Mouse (Mus musculus): ENCODE measurements at regions not wholly inside any gene's neighbourhood (a gene's known extent, or its start where the extent isn't known, plus 50 kb on each side); places are given as distances from the start of the nearest gene placed in this dataset.

DNA sequence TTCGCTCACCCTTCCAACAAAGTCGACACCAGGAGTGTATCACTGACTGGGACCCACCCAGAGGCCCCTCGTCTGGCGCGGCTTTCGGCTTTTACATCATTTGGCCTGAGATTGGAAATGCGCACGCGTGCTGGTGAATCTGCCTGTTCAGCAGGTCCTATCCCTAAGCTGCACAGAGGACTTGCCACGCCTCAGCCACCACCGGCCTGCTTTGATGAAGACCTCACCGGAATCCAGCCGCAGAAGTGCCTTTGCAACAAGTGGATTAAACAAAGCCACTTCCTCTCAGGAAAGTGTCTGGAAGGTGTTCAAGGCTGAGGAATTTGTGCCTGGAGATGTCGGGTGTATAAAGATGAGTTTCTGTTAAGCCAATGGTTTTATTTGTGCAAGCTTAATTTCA is 143.3 kb upstream of the Zc3h12a start:
- no peak for DNase-seq (ENCODE audit: low spot score)

DNA sequence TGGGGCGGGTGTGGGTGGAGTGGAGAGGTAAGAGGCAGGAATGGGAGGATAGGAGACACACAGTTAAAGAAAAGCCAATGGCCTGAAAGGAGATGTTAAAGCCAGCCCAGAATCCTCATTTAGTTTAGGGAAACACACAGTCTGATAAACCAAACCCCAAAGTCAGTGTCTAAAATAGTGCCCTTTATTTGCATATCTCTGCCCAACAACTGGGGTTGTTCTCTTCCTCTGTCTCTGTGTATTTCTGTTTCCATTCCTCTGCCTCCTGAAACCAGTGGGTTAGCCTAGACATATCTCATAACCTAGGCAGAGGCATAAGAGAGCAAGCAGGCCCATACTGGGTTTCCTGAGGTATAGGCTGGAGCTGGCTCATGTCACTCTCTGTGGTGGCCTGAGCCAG is 138.6 kb upstream of the Zc3h12a start:
- DNase-seq (ENCODE audit: low spot score): no peak

DNA sequence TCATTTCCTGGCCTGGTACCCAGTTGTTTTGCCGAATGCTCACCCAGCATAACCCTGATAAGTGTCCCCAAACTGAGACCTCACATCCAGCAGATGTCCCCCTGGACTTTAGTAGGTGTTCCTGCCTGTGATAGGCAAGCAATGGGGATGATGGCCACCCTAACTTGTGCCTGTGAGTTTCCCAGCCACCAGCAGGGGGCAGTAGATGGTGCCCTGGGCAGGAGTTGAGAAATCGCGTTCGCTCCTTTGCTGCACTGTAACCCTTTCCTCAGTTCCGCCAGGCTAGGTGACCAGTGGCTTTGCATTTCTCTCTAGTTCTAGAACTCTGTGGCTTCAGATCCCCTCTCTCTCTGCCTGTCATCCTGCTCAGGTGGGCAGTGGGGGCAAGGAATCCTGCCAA is 137.9 kb upstream of the Zc3h12a start:
- no peak for DNase-seq (ENCODE audit: low spot score)

DNA sequence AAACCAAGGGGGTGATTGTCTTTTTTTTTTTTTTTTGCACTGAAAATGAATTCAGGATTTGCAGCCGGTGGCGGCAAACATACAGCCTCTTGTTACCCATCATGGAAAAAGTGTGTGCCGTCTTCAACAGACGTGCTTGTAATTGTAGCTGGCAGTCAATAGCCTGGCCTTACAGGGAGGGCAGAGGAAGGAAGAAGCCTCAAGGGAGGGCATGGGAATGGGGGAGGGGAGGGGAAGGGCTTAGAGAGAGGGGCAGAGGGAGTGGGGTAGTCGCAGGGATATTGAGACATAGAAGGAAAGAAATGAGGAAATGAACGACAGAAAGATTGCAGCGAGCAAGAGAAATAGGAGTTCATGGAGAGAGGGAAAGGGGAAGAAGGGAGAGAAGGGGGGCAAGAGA is 137.4 kb upstream of the Zc3h12a start:
- no peak for DNase-seq (ENCODE audit: low spot score)

DNA sequence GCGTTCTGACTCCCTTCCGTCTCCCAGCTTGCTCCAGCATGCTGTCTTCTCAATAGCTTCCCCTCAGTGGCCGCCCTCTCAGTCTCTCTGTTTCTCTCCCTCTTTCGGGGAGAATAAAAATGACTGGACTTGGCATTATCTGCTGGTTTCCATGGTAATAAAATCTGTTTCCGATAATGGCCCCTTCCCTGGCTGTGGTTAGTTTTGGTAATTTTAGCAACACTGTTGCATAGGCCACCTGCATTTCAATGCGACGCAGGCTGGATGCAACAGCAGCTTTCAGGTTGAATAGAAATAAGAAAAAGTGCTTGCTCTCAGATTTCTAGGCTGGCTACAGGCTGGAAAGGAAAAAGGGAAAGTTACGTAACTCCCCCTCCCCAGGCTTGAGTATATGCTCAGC is 133.9 kb upstream of the Zc3h12a start:
- DNase-seq (ENCODE audit: low spot score): peak; percentile 44

DNA sequence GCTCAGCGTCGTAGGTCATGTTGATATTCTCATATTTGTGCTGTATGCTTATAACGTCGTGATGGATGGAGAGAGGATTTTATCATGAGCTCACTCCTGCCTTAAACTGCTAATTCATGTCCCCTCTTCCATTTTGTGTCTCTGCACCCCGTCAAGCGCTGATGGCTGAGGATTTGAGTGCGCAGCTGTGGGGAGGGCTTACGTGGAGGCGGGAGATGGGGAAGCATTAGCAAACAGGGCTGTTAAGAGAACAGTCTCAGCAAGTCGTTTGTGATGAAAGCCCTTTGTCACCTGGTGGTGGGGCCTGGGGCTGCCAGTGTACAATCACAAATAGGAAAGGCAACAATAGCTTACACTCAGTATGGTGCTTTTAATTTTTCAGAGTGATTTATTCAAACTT is 131.7 kb upstream of the Zc3h12a start:
- DNase-seq (ENCODE audit: low spot score): no peak

DNA sequence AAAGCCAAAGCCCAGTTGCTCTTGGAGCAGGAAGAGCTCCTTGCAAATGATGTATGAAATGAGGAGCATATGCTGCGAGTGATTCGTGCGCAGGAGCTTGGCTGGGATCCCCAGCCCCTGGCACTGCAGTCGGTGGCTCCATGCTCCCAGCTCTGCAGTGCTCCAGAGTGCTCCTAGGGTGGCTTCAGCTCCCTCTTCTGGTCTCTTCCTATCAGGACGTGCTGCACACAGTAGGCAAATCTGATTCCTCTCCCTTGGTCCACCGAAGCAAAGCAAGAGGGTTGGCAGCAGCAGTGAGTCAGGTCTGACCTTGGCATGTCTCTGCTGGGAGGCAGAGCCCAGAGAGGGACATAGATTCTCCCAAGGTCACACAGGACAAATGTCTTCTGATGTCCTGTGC is 130.3 kb upstream of the Zc3h12a start:
- no peak for DNase-seq (ENCODE audit: low spot score)

DNA sequence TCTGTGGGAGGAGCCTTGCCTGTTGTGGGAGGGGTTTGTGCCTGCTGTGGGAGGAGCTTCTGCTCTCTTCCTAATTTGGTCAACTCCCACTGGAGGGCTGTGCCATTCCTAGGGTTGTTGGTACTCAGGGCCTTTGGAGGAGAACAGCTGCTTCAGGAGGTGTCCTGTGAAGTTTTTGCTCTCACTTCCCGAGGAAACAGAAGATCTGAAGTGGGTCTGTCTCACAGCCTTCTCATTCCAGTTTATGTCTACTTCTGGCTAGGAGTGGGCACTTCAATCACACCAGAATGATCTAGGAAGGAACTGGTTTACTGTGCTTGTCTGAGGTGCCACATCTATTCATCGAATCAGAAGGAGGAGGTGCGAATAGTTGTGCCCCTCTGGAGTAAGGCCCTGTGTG is 125.5 kb upstream of the Zc3h12a start:
- no peak for DNase-seq (ENCODE audit: low spot score)

DNA sequence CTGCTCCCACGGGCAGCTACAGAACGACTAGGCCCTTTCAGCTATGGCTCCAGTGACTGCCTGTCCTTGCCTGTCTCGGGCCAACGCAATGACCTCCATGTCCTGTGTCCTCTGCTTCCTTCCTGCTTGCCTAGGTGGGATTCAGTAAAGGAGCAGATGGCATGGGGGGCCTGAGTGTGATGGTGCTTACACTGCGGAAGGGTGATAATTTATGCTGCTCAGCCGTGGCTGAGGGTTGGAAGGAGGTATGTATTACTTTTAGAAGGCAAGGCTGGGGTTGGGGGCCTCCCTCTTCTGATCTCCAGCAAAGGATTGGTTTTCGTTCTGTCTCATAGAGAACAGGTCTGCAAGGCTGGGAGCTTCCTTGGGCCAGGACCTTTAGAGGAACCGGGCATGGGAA is 124.6 kb upstream of the Zc3h12a start:
- no peak for DNase-seq (ENCODE audit: low spot score)

DNA sequence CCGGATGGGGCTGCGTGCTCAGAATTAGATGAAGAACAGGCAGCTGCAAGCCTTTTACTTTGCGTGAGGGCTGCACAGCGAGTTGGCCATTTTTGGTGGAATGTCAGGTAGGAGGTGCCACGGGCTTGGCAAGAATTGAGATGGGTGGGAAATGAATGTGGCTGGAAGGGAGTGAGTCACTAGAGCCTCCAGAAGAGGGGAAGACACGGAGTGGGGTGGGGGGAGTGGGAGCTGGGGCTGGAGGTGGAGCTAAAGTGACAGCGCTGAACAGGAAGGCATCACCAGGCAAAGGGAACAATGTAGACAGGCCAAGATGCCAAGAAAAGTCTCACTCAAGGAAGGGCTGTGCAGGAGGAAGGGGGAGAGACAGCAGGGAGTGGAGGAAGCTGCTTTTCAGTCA is 121.4 kb upstream of the Zc3h12a start:
- DNase-seq (ENCODE audit: low spot score): no peak

DNA sequence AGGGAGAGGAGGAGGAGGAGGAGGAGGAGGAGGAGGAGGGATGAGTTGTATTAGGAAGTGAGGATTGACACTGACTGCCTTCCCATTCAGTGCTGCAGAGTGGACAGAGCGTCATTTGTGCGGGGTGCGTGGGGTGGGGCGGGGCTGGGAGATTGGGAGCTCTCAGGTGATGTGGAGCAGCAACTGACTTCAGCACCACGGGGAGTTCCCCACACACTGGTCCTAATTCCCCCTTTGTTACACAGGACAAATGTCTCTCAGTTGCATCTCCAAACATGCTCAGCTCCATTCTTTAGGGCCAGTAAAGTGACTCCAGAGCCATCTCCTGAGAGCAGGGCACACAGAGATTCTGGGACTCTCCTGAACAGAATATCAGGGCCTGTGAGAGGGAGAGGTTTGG is 118.5 kb upstream of the Zc3h12a start:
- no peak for DNase-seq (ENCODE audit: low spot score)

DNA sequence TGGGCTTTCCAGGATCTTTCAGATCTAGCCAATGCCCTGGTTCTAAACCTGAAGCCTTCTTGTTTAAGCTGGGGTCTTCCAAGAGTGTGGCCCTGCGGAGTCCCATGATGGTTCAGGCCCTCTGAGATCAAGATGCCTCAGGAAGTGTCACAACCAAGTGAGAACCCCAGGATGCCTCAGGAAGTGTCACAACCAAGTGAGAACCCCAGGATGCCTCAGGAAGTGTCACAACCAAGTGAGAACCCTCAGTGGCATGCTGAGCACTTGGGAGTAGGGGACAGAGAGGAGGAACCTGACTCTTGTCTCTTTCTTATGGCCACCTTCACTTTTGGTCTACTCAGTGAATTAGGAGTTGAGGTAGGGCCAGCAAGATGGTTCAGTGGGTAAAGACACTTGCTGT is 114.9 kb upstream of the Zc3h12a start:
- no peak for DNase-seq (ENCODE audit: low spot score)

DNA sequence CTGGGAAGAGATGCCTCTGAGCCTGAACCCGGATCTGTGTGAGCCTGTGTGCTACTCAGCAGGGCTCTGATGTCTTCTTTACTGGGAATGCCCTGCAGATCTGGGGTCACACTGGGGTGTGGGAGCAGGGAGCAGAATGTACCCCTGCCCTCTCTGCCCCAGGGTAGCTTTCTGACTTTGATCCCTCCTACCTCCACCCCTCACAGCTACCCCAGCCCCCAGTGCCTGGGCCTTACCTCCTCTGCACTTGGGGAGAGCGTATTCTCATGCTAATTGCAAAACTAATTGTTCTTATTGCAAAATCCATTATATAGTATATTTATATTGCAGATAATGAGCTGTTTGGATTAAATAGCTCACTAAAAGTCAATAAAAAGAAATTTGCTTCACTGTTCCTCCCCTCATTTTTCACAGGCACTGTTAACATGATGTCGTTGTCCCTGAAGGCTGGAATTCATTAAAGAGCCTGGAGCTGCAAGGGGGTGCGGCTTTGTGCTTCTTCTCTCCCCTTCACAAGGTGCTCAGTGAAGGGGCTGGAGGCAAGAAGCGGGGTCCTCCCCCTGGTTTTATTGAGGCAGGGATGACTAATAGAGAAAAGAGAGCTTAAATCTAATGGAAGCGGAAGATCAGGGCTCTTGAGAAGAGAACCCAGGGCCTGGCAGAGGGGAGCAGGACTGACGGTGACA is 114.1 kb upstream of the Zc3h12a start:
- no peak for DNase-seq (ENCODE audit: low spot score)

DNA sequence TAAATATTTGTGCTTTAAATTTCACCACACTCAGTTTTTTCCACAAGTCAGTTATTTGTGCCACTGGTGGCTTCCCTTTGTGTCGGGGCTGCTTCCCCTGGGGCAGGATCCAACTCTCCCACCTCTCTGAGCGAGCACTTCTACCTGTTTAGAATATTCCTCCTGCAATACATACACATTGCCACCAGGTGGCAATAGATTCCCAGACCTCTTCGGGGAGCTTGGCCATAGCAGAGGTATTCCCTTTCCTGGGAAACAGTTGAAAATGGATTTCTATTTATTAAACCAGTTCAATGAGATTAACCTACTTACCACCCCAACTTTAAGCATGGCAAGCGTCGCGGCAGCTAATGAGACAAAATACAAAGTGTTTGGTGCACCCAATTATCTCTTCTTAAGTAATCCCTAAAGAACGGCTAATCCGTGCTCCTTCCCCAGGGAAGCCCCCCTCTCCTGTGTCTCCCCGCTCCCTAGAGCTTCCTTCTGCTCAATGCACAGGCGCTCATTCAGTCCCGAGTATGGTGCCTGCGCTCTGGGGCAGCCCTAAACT is 104.1 kb upstream of the Zc3h12a start:
- DNase-seq (ENCODE audit: low spot score): peak; percentile 59

DNA sequence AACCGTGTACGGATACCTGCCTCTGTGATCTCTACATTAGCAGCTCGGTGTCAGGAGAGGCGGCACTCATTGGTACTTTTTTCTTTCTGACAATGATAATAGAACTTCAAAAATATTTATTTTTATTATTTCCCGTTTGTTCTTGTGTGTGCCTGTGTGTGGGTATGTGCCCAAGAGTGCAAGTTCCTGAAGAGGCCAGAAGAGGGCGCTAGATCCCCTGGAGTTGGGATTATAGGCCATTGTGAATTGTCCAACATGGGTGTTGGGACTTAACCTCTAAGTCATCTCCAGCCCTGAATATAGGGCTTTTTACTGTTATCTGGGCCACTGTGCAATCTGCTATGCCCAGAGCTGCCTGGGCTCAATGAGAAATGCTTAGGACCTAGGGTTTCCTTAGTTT is 99.6 kb upstream of the Zc3h12a start:
- DNase-seq (ENCODE audit: low spot score): no peak

DNA sequence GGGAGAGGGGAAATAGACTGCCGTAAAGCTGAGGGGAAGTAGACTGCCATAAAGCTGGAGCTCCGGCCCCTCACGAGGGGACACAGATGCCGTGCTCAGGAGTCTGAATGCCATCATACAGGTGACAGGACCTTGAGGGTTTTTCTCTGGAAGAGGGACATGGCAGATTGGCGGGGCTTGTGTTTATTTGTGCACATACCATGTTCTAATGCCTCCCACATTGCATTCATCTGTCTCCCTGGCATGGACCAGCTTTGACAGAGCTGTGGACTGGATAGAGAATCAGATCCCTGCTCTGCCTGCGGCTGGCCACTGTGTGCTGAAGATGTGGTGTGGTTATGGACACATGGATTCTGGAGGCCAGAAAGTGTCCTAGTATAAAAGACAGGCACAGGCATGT is 95.3 kb upstream of the Zc3h12a start:
- no peak for DNase-seq (ENCODE audit: low spot score)

DNA sequence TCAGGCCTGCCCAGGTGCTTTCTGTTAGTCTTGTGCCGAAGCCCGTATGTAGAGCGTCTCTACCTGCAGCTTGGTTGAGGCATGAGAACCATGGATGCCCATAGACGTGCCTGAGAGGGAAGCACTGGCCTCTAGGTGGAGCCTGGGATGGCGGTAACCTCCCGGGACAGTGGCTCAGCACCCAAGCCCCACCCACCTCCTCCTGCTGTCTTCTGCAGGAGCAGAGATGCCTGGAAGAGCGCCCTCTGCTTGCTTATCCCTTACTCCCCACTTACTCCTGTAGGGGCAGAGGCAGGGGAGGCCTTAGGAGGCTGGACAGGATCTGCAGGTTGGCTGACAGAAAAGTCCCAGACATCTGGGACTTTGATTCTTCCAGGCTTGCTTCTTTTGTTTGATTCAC is 92.7 kb upstream of the Zc3h12a start:
- peak; percentile 9 for DNase-seq (ENCODE audit: low spot score)

DNA sequence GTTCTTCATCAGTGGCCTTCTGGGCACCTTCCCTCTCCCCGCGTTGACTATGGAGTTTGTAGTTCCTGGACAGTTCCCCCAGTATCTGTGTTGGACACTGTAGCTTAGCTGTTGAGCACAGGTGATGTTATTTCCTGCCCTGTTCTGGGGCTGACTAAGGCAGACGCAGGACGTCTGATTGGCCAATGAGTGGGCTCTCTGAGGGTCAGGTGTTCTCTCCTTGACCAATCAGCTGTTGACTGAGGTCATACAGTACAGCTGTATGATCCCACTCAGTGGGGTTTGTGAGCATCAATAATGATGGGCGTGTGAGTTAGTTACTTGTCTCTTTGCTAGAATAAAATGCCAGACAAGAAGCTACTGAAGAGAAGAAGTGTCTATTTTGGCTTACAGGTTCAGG is 91.6 kb upstream of the Zc3h12a start:
- no peak for DNase-seq (ENCODE audit: low spot score)

DNA sequence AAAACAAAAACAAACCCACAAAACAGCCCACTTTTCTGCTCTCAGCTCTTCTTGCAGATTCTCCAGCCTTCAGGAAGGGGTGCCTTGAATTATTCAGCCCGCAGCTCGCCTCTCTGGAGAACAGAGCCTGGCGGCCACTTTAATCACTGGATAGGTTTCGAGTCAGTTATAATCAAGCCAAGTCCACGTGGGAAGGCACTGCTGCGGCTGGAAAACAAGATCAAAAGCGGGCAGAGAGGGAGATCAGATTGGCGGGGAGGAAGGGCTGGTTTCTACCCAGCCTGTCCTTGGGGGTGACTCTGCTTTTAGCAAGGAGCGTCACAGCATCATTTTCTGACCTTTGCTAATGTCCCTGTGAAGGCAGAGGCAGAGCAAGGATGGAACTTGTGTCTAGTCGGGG is 86.7 kb upstream of the Zc3h12a start:
- no peak for DNase-seq (ENCODE audit: low spot score)

DNA sequence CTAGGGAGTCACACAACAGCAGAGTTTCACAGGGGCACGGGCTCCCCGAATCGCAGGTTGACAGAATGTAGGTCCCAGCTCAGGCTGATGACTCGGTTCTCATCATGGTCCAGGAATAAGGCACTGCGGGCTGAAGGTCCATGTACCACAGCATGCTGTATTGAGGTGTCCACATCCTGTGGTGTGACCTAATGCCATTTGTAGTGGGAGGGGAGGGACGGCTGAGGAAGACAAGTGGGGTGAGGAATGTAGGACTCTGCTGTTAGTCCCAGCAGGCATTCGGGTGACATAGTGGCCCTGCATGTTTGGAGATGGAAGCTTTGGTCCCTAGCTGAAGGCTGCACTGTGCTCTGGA is 84.5 kb upstream of the Zc3h12a start:
- DNase-seq (ENCODE audit: low spot score): no peak

DNA sequence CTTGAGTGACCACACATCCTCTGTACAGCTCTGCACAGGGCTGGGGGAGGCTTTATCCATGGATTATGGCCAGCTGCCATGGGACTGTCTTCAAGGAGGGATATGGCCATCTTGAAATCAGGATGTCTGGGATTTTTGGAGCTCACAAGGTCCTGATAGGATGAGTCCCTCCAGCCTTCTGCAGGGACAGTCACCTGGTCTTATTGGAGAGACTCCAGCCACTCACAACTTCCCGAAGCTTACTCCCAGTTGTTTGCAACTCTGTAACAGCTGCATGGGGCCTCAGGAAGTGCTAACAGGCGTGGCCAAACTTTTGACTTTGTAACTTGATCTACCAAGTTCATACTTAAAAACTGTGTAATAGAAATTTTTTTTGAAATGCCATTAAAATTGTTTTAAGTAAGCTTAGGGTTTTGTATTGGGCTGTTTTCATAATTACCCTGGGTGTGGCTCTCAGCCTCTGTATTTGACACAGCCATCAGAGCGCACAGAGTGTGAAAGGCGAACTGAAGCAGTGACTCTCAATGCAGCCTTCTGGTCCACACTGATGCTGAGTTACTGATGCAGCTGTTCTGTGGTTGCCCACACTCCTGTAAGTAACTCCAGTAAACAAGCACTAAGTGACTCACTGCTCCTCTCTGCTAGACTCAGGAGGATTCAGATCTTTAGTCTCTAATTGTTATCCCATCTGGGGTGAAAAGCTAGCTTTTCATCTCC is 84.0 kb upstream of the Zc3h12a start:
- DNase-seq (ENCODE audit: low spot score): no peak

DNA sequence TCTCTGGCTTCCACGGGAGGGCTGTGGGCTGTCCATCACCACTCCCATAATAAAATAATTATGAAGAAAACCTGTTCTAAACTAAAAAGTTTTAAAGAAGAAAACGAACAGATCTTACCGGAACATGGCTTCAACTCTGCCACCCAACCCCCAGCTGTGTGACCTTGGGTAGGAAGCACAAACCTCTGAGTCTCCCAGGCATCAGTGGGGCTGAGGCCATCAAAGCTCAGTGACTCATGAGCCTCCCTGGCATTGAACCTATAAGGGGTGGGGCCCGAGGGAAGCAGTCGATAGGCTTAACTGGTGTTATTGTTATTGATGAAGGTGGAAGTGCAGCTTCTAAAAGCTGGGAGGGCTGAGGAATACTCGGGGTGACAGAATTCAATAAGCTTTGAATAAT is 83.1 kb upstream of the Zc3h12a start:
- no peak for DNase-seq (ENCODE audit: low spot score)

DNA sequence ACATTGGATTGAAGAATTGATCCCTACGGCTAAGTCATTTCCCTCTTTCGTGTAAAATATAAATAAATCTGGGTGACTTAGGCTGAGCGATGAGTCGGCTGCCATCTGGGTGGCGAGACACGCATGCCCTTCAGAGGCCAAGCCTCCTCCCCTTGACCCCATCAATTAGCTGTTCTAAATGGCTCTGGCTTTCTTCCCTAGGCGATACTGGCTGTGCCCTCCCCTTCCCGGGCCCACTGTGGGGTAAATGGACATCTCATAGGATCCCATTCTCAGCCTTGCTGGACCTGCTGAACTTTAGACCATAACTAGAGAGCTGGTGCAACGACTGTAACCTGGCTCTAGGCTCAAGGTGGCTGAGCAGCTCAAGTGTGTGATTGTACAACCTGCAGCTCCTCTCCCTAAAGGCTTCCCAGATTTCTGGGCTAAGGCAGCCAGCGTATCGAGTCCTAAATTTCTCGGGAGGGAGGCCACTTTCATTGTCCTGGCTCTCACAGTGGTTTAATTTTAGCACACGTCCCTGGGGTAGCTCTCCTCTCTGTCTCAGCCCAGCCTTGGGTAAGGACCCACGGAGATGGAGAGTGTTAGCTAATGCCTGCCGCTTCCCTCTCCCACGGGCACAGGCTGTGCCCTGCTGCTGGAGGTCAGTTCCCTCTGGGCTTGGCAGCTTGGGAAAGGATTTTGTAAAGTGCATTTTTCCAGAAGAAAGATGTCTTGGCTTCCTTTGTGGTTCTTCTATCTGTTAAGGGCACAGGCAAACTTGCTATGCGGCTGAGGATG is 80.7 kb upstream of the Zc3h12a start:
- no peak for DNase-seq (ENCODE audit: low spot score)
